Mouse (Mus musculus): ENCODE results near the gene Nav3. TPM values are rescaled to one million over a fixed set of nuclear protein-coding genes. Genes with fewer than 3 reads are reported as not detected.
"Not testable (repeated sequence)": the region's sequence is repeated elsewhere in the genome, so short reads cannot be mapped to it uniquely, and the experiment has no call there.

The Nav3 gene
- total RNA-seq, 2 experiments from 2014 or later, result not detected

GRCm38 (mm10) chr10:110085903-110086302 is 370.1 kb downstream of the Nav3 start:
- ATAC-seq (replicated peaks; ENCODE audit: poor library complexity), result peak; percentile 66

- ATAC-seq (replicated peaks; ENCODE audit: poor library complexity), result peak; percentile 81
Measured at GRCm38 (mm10) chr10:110085156-110085555, 370.8 kb downstream of the Nav3 start.

- ATAC-seq (replicated peaks; ENCODE audit: poor library complexity), result no peak
Measured at GRCm38 (mm10) chr10:110076575-110076974, 379.4 kb downstream of the Nav3 start.

GRCm38 (mm10) chr10:110072355-110072754 is 383.6 kb downstream of the Nav3 start:
- ATAC-seq (replicated peaks; ENCODE audit: poor library complexity), result no peak

GRCm38 (mm10) chr10:110061166-110061565 is 394.8 kb downstream of the Nav3 start:
- ATAC-seq (replicated peaks; ENCODE audit: poor library complexity), result no peak

- ATAC-seq (replicated peaks; ENCODE audit: poor library complexity), result no peak
Measured at GRCm38 (mm10) chr10:110037547-110037946, 418.5 kb downstream of the Nav3 start.

- ATAC-seq (replicated peaks; ENCODE audit: poor library complexity), result no peak
Measured at GRCm38 (mm10) chr10:110034582-110035099, 421.4 kb downstream of the Nav3 start.

- not testable (repeated sequence) for ATAC-seq (replicated peaks; ENCODE audit: poor library complexity)
Measured at GRCm38 (mm10) chr10:110024897-110025296, 431.1 kb downstream of the Nav3 start.

GRCm38 (mm10) chr10:110022100-110022499 is 433.9 kb downstream of the Nav3 start:
- ATAC-seq (replicated peaks; ENCODE audit: poor library complexity), result no peak

- ATAC-seq (replicated peaks; ENCODE audit: poor library complexity), result no peak
Measured at GRCm38 (mm10) chr10:110019266-110019866, 436.6 kb downstream of the Nav3 start.

GRCm38 (mm10) chr10:110001328-110001727 is 454.7 kb downstream of the Nav3 start:
- ATAC-seq (replicated peaks; ENCODE audit: poor library complexity), result not testable (repeated sequence)

- ATAC-seq (replicated peaks; ENCODE audit: poor library complexity), result no peak
Measured at GRCm38 (mm10) chr10:110000755-110001247, 455.2 kb downstream of the Nav3 start.

GRCm38 (mm10) chr10:109999904-110000303 is 456.1 kb downstream of the Nav3 start:
- no peak for ATAC-seq (replicated peaks; ENCODE audit: poor library complexity)

- ATAC-seq (replicated peaks; ENCODE audit: poor library complexity), result no peak
Measured at GRCm38 (mm10) chr10:109994302-109994701, 461.7 kb downstream of the Nav3 start.

GRCm38 (mm10) chr10:109985824-109986485 is 470.0 kb downstream of the Nav3 start:
- peak; percentile 92 for ATAC-seq (replicated peaks; ENCODE audit: poor library complexity)

GRCm38 (mm10) chr10:109976351-109976750 is 479.7 kb downstream of the Nav3 start:
- peak; percentile 50; the same call in 1 of the 2 replicates for ATAC-seq (replicated peaks; ENCODE audit: poor library complexity)

- ATAC-seq (replicated peaks; ENCODE audit: poor library complexity), result no peak
Measured at GRCm38 (mm10) chr10:109974177-109974576, 481.8 kb downstream of the Nav3 start.

- ATAC-seq (replicated peaks; ENCODE audit: poor library complexity), result no peak
Measured at GRCm38 (mm10) chr10:109973483-109973882, 482.5 kb downstream of the Nav3 start.

GRCm38 (mm10) chr10:109950296-109950695 is 505.7 kb downstream of the Nav3 start:
- ATAC-seq (replicated peaks; ENCODE audit: poor library complexity), result no peak

- no peak for ATAC-seq (replicated peaks; ENCODE audit: poor library complexity)
Measured at GRCm38 (mm10) chr10:109929319-109929622, 526.7 kb downstream of the Nav3 start.

- ATAC-seq (replicated peaks; ENCODE audit: poor library complexity), result no peak
Measured at GRCm38 (mm10) chr10:109928547-109929318, 527.3 kb downstream of the Nav3 start.

GRCm38 (mm10) chr10:109926149-109926548 is 529.9 kb downstream of the Nav3 start:
- peak; percentile 81 for ATAC-seq (replicated peaks; ENCODE audit: poor library complexity)
